Mouse (Mus musculus): Measurements from ENCODE around the gene Taok3.

DNA sequence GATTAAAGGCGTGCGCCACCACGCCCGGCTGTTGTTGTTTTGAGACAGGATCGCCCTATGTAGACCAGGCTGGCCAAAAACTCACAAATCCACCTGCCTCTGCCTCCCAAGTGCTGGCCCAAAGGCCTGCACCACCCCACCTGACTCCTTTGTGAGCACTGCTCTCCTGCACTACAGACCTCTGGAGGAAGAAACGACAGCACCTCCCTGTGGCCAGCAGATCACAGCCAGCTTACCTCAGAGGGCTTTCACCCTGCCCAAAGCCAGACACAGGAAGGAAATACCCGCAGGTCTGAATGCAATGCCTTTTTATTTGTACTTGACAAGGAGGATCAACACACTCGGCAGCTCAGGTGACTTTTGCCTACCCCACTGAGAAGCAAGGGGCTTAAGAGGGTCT lies 162.4 kb downstream of the Taok3 start:
- no peak for TF ChIP-seq POLR2A (IDR thresholded peaks at IDR 0.05; ENCODE audit: low read depth, low read length)
- 0 out of 2 replicates have a peak, but pooled peaks have one; percentile 23 for TF ChIP-seq CTCF (conservative IDR thresholded peaks at IDR 0.05; ENCODE audit: insufficient read depth, insufficient read length, low read depth, low read length)

Data from kidney, adult 2 months (tissue).